Mouse (Mus musculus) kidney, adult 2 months (tissue): Measurements from ENCODE around the gene Bdkrb2. TPM values are rescaled to one million over a fixed set of nuclear protein-coding genes. Genes with fewer than 3 reads are reported as not detected.
A peak's percentile ranks its signal among the peaks of the same experiment; 100 is the strongest.

Experiments used
- DNase-seq: peaks from one replicate; pipeline ENCODE4 v3.0.0; 2021
- H3K27ac ChIP-seq: fragments of 200-500 bp; 2 replicates; pipeline ENCODE4 v1.5.1; 2012; ENCODE audit warnings: low read depth, low read length, control low read depth, inconsistent platforms; ENCODE audit not compliant: insufficient read depth
- H3K27me3 ChIP-seq: fragments of 200-500 bp; replicated peaks from 2 replicates; pipeline ENCODE4 v1.6.1; 2012; ENCODE audit warnings: mild to moderate bottlenecking, moderate library complexity, low read length, inconsistent platforms; ENCODE audit not compliant: control insufficient read depth, insufficient read depth
- H3K36me3 ChIP-seq: fragments of 200-500 bp; 2 replicates; pipeline ENCODE4 v1.6.1; 2012; ENCODE audit warnings: mild to moderate bottlenecking, moderate library complexity, low read length, inconsistent platforms; ENCODE audit not compliant: control insufficient read depth, insufficient read depth
- H3K4me1 ChIP-seq: fragments of 200-500 bp; 2 replicates; pipeline ENCODE4 v1.6.1; 2011; ENCODE audit warnings: low read length; ENCODE audit not compliant: control insufficient read depth, insufficient read depth
- H3K4me3 ChIP-seq: fragments of 200-500 bp; 2 replicates; pipeline ENCODE4 v1.5.1; 2011; ENCODE audit warnings: mild to moderate bottlenecking, low read depth, low read length, control low read depth; ENCODE audit not compliant: insufficient read depth
- CTCF ChIP-seq: fragments of 200-500 bp; conservative IDR thresholded peaks from 2 replicates; pipeline ENCODE4 v1.5.1; 2011; ENCODE audit warnings: low read depth, mild to moderate bottlenecking, control low read depth, low read length, moderate library complexity, mixed read lengths; ENCODE audit not compliant: insufficient read depth, insufficient read length
- POLR2A ChIP-seq: fragments of 200-500 bp; IDR thresholded peaks from one replicate; pipeline ENCODE4 v1.6.1; 2011; ENCODE audit warnings: low read depth, low read length, control low read depth
- WGBS: fragments of 180-500 bp; shearing (Covaris S2); methylation state at CpG from one replicate; pipeline ENCODE4 v1.1.7; 2018; 5-methylcytosine and 5-hydroxymethylcytosine counted together
- polyA plus RNA-seq: library from polyadenylated mRNA; depleted of rRNA; stranded (reverse); fragments of >200 nt; gene quantifications from 2 replicates; pipeline ENCODE4 v1.2.3, GENCODE M21; 2012

Bdkrb2 gene
- polyA plus RNA-seq, 1 experiment, result 0.64 TPM

GRCm38 (mm10) chr12:105526829-105527228, 36.2 kb upstream of the Bdkrb2 start:
- no peaks in the 10 kb centered on the region for H3K36me3 ChIP-seq
- no peaks in the 10 kb centered on the region for H3K27me3 ChIP-seq
- no peak for TF ChIP-seq POLR2A
- no peak overlapping the region for H3K27ac ChIP-seq
- WGBS, result 55% methylated on average over 5 of the region's 5 CpGs
- H3K4me1 ChIP-seq, result no peaks in the 10 kb centered on the region
- H3K4me3 ChIP-seq, result no peak overlapping the region
- DNase-seq, result peak; percentile 86

GRCm38 (mm10) chr12:105529545-105529944, 33.5 kb upstream of the Bdkrb2 start:
- no peak overlapping the region for H3K27ac ChIP-seq
- H3K36me3 ChIP-seq, result no peaks in the 10 kb centered on the region
- peak; percentile 70 for DNase-seq
- no peaks in the 10 kb centered on the region for H3K4me1 ChIP-seq
- no peak overlapping the region for H3K4me3 ChIP-seq
- 52% methylated on average over 9 of the region's 9 CpGs for WGBS
- TF ChIP-seq POLR2A, result no peak
- TF ChIP-seq CTCF, result no peak
- no peaks in the 10 kb centered on the region for H3K27me3 ChIP-seq

GRCm38 (mm10) chr12:105531724-105532371, 31.2 kb upstream of the Bdkrb2 start:
- WGBS, result 42% methylated on average over 8 of the region's 8 CpGs

GRCm38 (mm10) chr12:105534842-105535241, 28.2 kb upstream of the Bdkrb2 start:
- no peak for DNase-seq
- 92% methylated on average over 4 of the region's 4 CpGs for WGBS
- Histone ChIP-seq H3K4me3 (no peak overlapping the region), H3K4me1 (no peaks in the 10 kb centered on the region), H3K27ac (no peak overlapping the region), H3K27me3 (no peaks in the 10 kb centered on the region), H3K36me3 (no peaks in the 10 kb centered on the region)
- TF ChIP-seq POLR2A (no peak), CTCF (no peak)

More at GRCm38 (mm10) chr12:105531724-105532371, 31.2 kb upstream of the Bdkrb2 start:
- Histone ChIP-seq H3K4me1 (no peaks in the 10 kb centered on the region), H3K27ac (no peak overlapping the region), H3K36me3 (no peaks in the 10 kb centered on the region), H3K4me3 (no peak overlapping the region), H3K27me3 (no peaks in the 10 kb centered on the region)
- DNase-seq, result no peak
- TF ChIP-seq CTCF (no peak), POLR2A (no peak)

GRCm38 (mm10) chr12:105535968-105536760, 26.9 kb upstream of the Bdkrb2 start:
- peak; percentile 33 for DNase-seq
- TF ChIP-seq CTCF, result no peak
- TF ChIP-seq POLR2A, result no peak
- 72% methylated on average over 13 of the region's 13 CpGs for WGBS
- H3K36me3 ChIP-seq, result no peaks in the 10 kb centered on the region
- H3K4me1 ChIP-seq, result no peaks in the 10 kb centered on the region
- no peaks in the 10 kb centered on the region for H3K27me3 ChIP-seq
- no peak overlapping the region for H3K4me3 ChIP-seq
- no peak overlapping the region for H3K27ac ChIP-seq

DNA sequence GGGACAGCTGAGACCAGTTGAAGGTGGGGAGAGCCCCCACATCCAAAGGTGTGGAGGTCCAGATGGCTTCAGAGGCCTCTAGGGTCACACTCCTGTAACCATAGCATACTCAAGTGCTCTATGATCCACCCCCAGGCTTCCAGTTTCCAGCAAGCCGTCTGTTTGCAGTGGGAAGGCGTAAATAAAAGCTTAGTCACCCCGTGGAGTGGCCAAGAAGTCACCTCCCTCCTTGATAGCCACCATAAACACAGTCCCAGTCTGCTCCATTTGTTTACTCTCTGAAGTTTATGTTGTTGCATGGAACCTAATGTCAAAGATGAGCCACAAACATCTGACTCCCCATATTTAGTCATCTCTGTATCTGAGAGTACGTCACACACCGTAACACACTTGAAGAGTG, 25.9 kb upstream of the Bdkrb2 start:
- no peak for DNase-seq
- 64% methylated on average over 5 of the region's 5 CpGs for WGBS
- H3K4me1 ChIP-seq, result no peaks in the 10 kb centered on the region
- H3K27me3 ChIP-seq, result no peaks in the 10 kb centered on the region
- no peak overlapping the region for H3K27ac ChIP-seq
- no peak overlapping the region for H3K4me3 ChIP-seq
- TF ChIP-seq POLR2A (no peak), CTCF (no peak)
- no peaks in the 10 kb centered on the region for H3K36me3 ChIP-seq

- Histone ChIP-seq H3K4me1 (no peaks in the 10 kb centered on the region), H3K36me3 (no peaks in the 10 kb centered on the region), H3K27ac (no peak overlapping the region), H3K4me3 (no peak overlapping the region), H3K27me3 (no peaks in the 10 kb centered on the region)
- no peak for DNase-seq
- no peak for TF ChIP-seq POLR2A
- TF ChIP-seq CTCF, result no peak
- WGBS, result 93% methylated on average over 10 of the region's 10 CpGs
These were observed 23.4 kb upstream of the Bdkrb2 start for GRCm38 (mm10) chr12:105539649-105540048.
